Mouse (Mus musculus): ENCODE data around the gene Gm3776. TPM values are rescaled to one million over a fixed set of nuclear protein-coding genes. Genes with fewer than 3 reads are reported as not detected.
A peak's percentile ranks its signal among the peaks of the same experiment; 100 is the strongest.
"Not testable (repeated sequence)": the region's sequence is repeated elsewhere in the genome, so short reads cannot be mapped to it uniquely, and the experiment has no call there.

The Gm3776 gene
- 0.57 TPM in 1 of 2 replicates, not detected in the other for polyA plus RNA-seq (2011; ENCODE audit: insufficient read length, low read depth, missing spikeins)

GRCm38 (mm10) chr9:78256914-78257313 lies at the start of gene Gm3776:
Gene Gm3776, plus strand, starts transcription at chr9:78257129.
- H3K4me1 ChIP-seq (ENCODE audit: control insufficient read depth, insufficient read depth, low read length); H3K4me3 ChIP-seq (ENCODE audit: insufficient read depth, low read length): not testable (repeated sequence)
- H3K27ac ChIP-seq (ENCODE audit: insufficient read depth, low read length) = peak within 1 kb of the TSS; percentile 50

- no peaks in the 10 kb centered on the region for H3K4me1 ChIP-seq (ENCODE audit: control insufficient read depth, insufficient read depth, low read length)
- no peak for TF ChIP-seq POLR2A (IDR thresholded peaks at IDR 0.05; ENCODE audit: low read depth, low read length)
- TF ChIP-seq CTCF (IDR thresholded peaks at IDR 0.05; ENCODE audit: borderline replicate concordance, insufficient read depth, low read length) = no peak
- no peak overlapping the region for H3K27ac ChIP-seq (ENCODE audit: insufficient read depth, low read length)
- no peak overlapping the region for H3K4me3 ChIP-seq (ENCODE audit: insufficient read depth, low read length)
Measured at GRCm38 (mm10) chr9:78208956-78209355, 48.0 kb upstream of the Gm3776 start.

GRCm38 (mm10) chr9:78210079-78210478 lies 46.9 kb upstream of the Gm3776 start:
- Histone ChIP-seq H3K4me1 (ENCODE audit: control insufficient read depth, insufficient read depth, low read length) (no peaks in the 10 kb centered on the region), H3K4me3 (ENCODE audit: insufficient read depth, low read length) (no peak overlapping the region), H3K27ac (ENCODE audit: insufficient read depth, low read length) (no peak overlapping the region)
- TF ChIP-seq CTCF (IDR thresholded peaks at IDR 0.05; ENCODE audit: borderline replicate concordance, insufficient read depth, low read length) = no peak
- no peak for TF ChIP-seq POLR2A (IDR thresholded peaks at IDR 0.05; ENCODE audit: low read depth, low read length)

GRCm38 (mm10) chr9:78210821-78211220 lies 46.1 kb upstream of the Gm3776 start:
- Histone ChIP-seq H3K4me3 (ENCODE audit: insufficient read depth, low read length) (no peak overlapping the region), H3K27ac (ENCODE audit: insufficient read depth, low read length) (no peak overlapping the region), H3K4me1 (ENCODE audit: control insufficient read depth, insufficient read depth, low read length) (no peaks in the 10 kb centered on the region)
- no peak for TF ChIP-seq CTCF (IDR thresholded peaks at IDR 0.05; ENCODE audit: borderline replicate concordance, insufficient read depth, low read length)
- no peak for TF ChIP-seq POLR2A (IDR thresholded peaks at IDR 0.05; ENCODE audit: low read depth, low read length)

- Histone ChIP-seq H3K27ac (ENCODE audit: insufficient read depth, low read length) (no peak overlapping the region), H3K4me1 (ENCODE audit: control insufficient read depth, insufficient read depth, low read length) (no peaks in the 10 kb centered on the region), H3K4me3 (ENCODE audit: insufficient read depth, low read length) (no peak overlapping the region)
- TF ChIP-seq CTCF (IDR thresholded peaks at IDR 0.05; ENCODE audit: borderline replicate concordance, insufficient read depth, low read length) (no peak), POLR2A (IDR thresholded peaks at IDR 0.05; ENCODE audit: low read depth, low read length) (no peak)
Measured at GRCm38 (mm10) chr9:78211521-78211920, 45.4 kb upstream of the Gm3776 start.

GRCm38 (mm10) chr9:78212341-78213049 lies 44.4 kb upstream of the Gm3776 start:
- TF ChIP-seq POLR2A (IDR thresholded peaks at IDR 0.05; ENCODE audit: low read depth, low read length) (no peak), CTCF (IDR thresholded peaks at IDR 0.05; ENCODE audit: borderline replicate concordance, insufficient read depth, low read length) (no peak)
- H3K4me3 ChIP-seq (ENCODE audit: insufficient read depth, low read length) = no peak overlapping the region
- no peak overlapping the region for H3K27ac ChIP-seq (ENCODE audit: insufficient read depth, low read length)
- no peaks in the 10 kb centered on the region for H3K4me1 ChIP-seq (ENCODE audit: control insufficient read depth, insufficient read depth, low read length)

GRCm38 (mm10) chr9:78217074-78217473 lies 39.9 kb upstream of the Gm3776 start:
- no peak overlapping the region for H3K4me3 ChIP-seq (ENCODE audit: insufficient read depth, low read length)
- H3K4me1 ChIP-seq (ENCODE audit: control insufficient read depth, insufficient read depth, low read length) = no peaks in the 10 kb centered on the region
- no peak overlapping the region for H3K27ac ChIP-seq (ENCODE audit: insufficient read depth, low read length)
- TF ChIP-seq POLR2A (IDR thresholded peaks at IDR 0.05; ENCODE audit: low read depth, low read length) = no peak
- TF ChIP-seq CTCF (IDR thresholded peaks at IDR 0.05; ENCODE audit: borderline replicate concordance, insufficient read depth, low read length) = no peak

GRCm38 (mm10) chr9:78222616-78223015 lies 34.3 kb upstream of the Gm3776 start:
- no peak for TF ChIP-seq POLR2A (IDR thresholded peaks at IDR 0.05; ENCODE audit: low read depth, low read length)
- TF ChIP-seq CTCF (IDR thresholded peaks at IDR 0.05; ENCODE audit: borderline replicate concordance, insufficient read depth, low read length) = no peak
- H3K4me3 ChIP-seq (ENCODE audit: insufficient read depth, low read length) = no peak overlapping the region
- no peak overlapping the region for H3K27ac ChIP-seq (ENCODE audit: insufficient read depth, low read length)
- no peaks in the 10 kb centered on the region for H3K4me1 ChIP-seq (ENCODE audit: control insufficient read depth, insufficient read depth, low read length)

- TF ChIP-seq CTCF (IDR thresholded peaks at IDR 0.05; ENCODE audit: borderline replicate concordance, insufficient read depth, low read length) = no peak
- no peaks in the 10 kb centered on the region for H3K4me1 ChIP-seq (ENCODE audit: control insufficient read depth, insufficient read depth, low read length)
- no peak overlapping the region for H3K27ac ChIP-seq (ENCODE audit: insufficient read depth, low read length)
- no peak overlapping the region for H3K4me3 ChIP-seq (ENCODE audit: insufficient read depth, low read length)
Measured at GRCm38 (mm10) chr9:78223221-78223902, 33.6 kb upstream of the Gm3776 start.

GRCm38 (mm10) chr9:78224418-78224817 lies 32.5 kb upstream of the Gm3776 start:
- TF ChIP-seq POLR2A (IDR thresholded peaks at IDR 0.05; ENCODE audit: low read depth, low read length) (no peak), CTCF (IDR thresholded peaks at IDR 0.05; ENCODE audit: borderline replicate concordance, insufficient read depth, low read length) (no peak)
- Histone ChIP-seq H3K4me3 (ENCODE audit: insufficient read depth, low read length) (no peak overlapping the region), H3K27ac (ENCODE audit: insufficient read depth, low read length) (no peak overlapping the region), H3K4me1 (ENCODE audit: control insufficient read depth, insufficient read depth, low read length) (no peaks in the 10 kb centered on the region)

All from embryonic fibroblast, embryonic 13.5 days (primary cell).